Mouse (Mus musculus): ENCODE data around the gene Slc39a11. TPM values are rescaled to one million over a fixed set of nuclear protein-coding genes. Genes with fewer than 3 reads are reported as not detected.

Gene Slc39a11
- 0.04 and 0.08 TPM in 2 replicates for polyA plus RNA-seq (2012)

- Histone ChIP-seq H3K4me3 (replicated peaks) (peak within 1 kb of the TSS; percentile 91), H3K9me3 (ENCODE audit: control insufficient read depth, low read length) (no peaks in the 10 kb centered on the region), H3K27me3 (ENCODE audit: control insufficient read depth) (peaks cover 3% of the 10 kb centered on the region), H3K36me3 (ENCODE audit: control insufficient read depth) (peaks cover 37% of the 10 kb centered on the region), H3K4me1 (ENCODE audit: control insufficient read depth) (peaks cover 44% of the 10 kb centered on the region)
- TF ChIP-seq GATA1 (IDR thresholded peaks at IDR 0.05; ENCODE audit: low read length): no peak
- TF ChIP-seq TAL1 (IDR thresholded peaks at IDR 0.05; ENCODE audit: low read length): no peak
Observed at GRCm38 (mm10) chr11:113649353-113650210, at the start of gene Slc39a11. Slc39a11 (minus strand) TSS chr11:113650079.

GRCm38 (mm10) chr11:113699643-113700042 lies 49.8 kb upstream of the Slc39a11 start:
- H3K4me1 ChIP-seq (ENCODE audit: control insufficient read depth): no peaks in the 10 kb centered on the region; the same call in 1 of the 2 replicates
- TF ChIP-seq TAL1 (IDR thresholded peaks at IDR 0.05; ENCODE audit: low read length) (no peak), GATA1 (IDR thresholded peaks at IDR 0.05; ENCODE audit: low read length) (no peak)
- peaks cover 4% of the 10 kb centered on the region for H3K9me3 ChIP-seq (ENCODE audit: control insufficient read depth, low read length)
- peaks cover 20% of the 10 kb centered on the region for H3K36me3 ChIP-seq (ENCODE audit: control insufficient read depth)
- no peak overlapping the region for H3K4me3 ChIP-seq (replicated peaks)
- no peaks in the 10 kb centered on the region for H3K27me3 ChIP-seq (ENCODE audit: control insufficient read depth)

- Histone ChIP-seq H3K36me3 (ENCODE audit: control insufficient read depth) (peaks cover 34% of the 10 kb centered on the region), H3K27me3 (ENCODE audit: control insufficient read depth) (no peaks in the 10 kb centered on the region), H3K4me1 (ENCODE audit: control insufficient read depth) (no peaks in the 10 kb centered on the region; the same call in 1 of the 2 replicates), H3K4me3 (replicated peaks) (no peak overlapping the region), H3K9me3 (ENCODE audit: control insufficient read depth, low read length) (peaks cover 4% of the 10 kb centered on the region)
- TF ChIP-seq TAL1 (IDR thresholded peaks at IDR 0.05; ENCODE audit: low read length): no peak
- TF ChIP-seq GATA1 (IDR thresholded peaks at IDR 0.05; ENCODE audit: low read length): no peak
Observed at GRCm38 (mm10) chr11:113698013-113698545, 48.2 kb upstream of the Slc39a11 start.

GRCm38 (mm10) chr11:113697571-113697970 lies 47.7 kb upstream of the Slc39a11 start:
- TF ChIP-seq GATA1 (IDR thresholded peaks at IDR 0.05; ENCODE audit: low read length): no peak
- TF ChIP-seq TAL1 (IDR thresholded peaks at IDR 0.05; ENCODE audit: low read length): no peak
- Histone ChIP-seq H3K36me3 (ENCODE audit: control insufficient read depth) (peaks cover 39% of the 10 kb centered on the region), H3K27me3 (ENCODE audit: control insufficient read depth) (no peaks in the 10 kb centered on the region), H3K4me1 (ENCODE audit: control insufficient read depth) (no peaks in the 10 kb centered on the region; the same call in 1 of the 2 replicates), H3K4me3 (replicated peaks) (no peak overlapping the region), H3K9me3 (ENCODE audit: control insufficient read depth, low read length) (peaks cover 4% of the 10 kb centered on the region)

- Histone ChIP-seq H3K4me3 (replicated peaks) (no peak overlapping the region), H3K36me3 (ENCODE audit: control insufficient read depth) (peaks cover 87% of the 10 kb centered on the region), H3K27me3 (ENCODE audit: control insufficient read depth) (no peaks in the 10 kb centered on the region), H3K9me3 (ENCODE audit: control insufficient read depth, low read length) (peaks cover 1% of the 10 kb centered on the region), H3K4me1 (ENCODE audit: control insufficient read depth) (peaks cover 11% of the 10 kb centered on the region)
- TF ChIP-seq TAL1 (IDR thresholded peaks at IDR 0.05; ENCODE audit: low read length) (no peak), GATA1 (IDR thresholded peaks at IDR 0.05; ENCODE audit: low read length) (no peak)
Observed at GRCm38 (mm10) chr11:113691851-113692250, 42.0 kb upstream of the Slc39a11 start.

- H3K27me3 ChIP-seq (ENCODE audit: control insufficient read depth): no peaks in the 10 kb centered on the region
- no peaks in the 10 kb centered on the region; the same call in 1 of the 2 replicates for H3K9me3 ChIP-seq (ENCODE audit: control insufficient read depth, low read length)
- peaks cover 90% of the 10 kb centered on the region for H3K36me3 ChIP-seq (ENCODE audit: control insufficient read depth)
- H3K4me3 ChIP-seq (replicated peaks): no peak overlapping the region
- H3K4me1 ChIP-seq (ENCODE audit: control insufficient read depth): peaks cover 17% of the 10 kb centered on the region
- TF ChIP-seq TAL1 (IDR thresholded peaks at IDR 0.05; ENCODE audit: low read length): no peak
- TF ChIP-seq GATA1 (IDR thresholded peaks at IDR 0.05; ENCODE audit: low read length): no peak
Observed at GRCm38 (mm10) chr11:113691318-113691717, 41.4 kb upstream of the Slc39a11 start.

GRCm38 (mm10) chr11:113690506-113690905 lies 40.6 kb upstream of the Slc39a11 start:
- H3K27me3 ChIP-seq (ENCODE audit: control insufficient read depth): no peaks in the 10 kb centered on the region
- peaks cover 20% of the 10 kb centered on the region for H3K4me1 ChIP-seq (ENCODE audit: control insufficient read depth)
- H3K4me3 ChIP-seq (replicated peaks): no peak overlapping the region
- H3K9me3 ChIP-seq (ENCODE audit: control insufficient read depth, low read length): no peaks in the 10 kb centered on the region; the same call in 1 of the 2 replicates
- no peak for TF ChIP-seq GATA1 (IDR thresholded peaks at IDR 0.05; ENCODE audit: low read length)
- no peak for TF ChIP-seq TAL1 (IDR thresholded peaks at IDR 0.05; ENCODE audit: low read length)
- peaks cover 87% of the 10 kb centered on the region for H3K36me3 ChIP-seq (ENCODE audit: control insufficient read depth)

- peaks cover 58% of the 10 kb centered on the region for H3K36me3 ChIP-seq (ENCODE audit: control insufficient read depth)
- no peak overlapping the region for H3K4me3 ChIP-seq (replicated peaks)
- no peaks in the 10 kb centered on the region for H3K27me3 ChIP-seq (ENCODE audit: control insufficient read depth)
- TF ChIP-seq GATA1 (IDR thresholded peaks at IDR 0.05; ENCODE audit: low read length) (no peak), TAL1 (IDR thresholded peaks at IDR 0.05; ENCODE audit: low read length) (no peak)
- H3K4me1 ChIP-seq (ENCODE audit: control insufficient read depth): peaks cover 39% of the 10 kb centered on the region
- no peaks in the 10 kb centered on the region for H3K9me3 ChIP-seq (ENCODE audit: control insufficient read depth, low read length)
Observed at GRCm38 (mm10) chr11:113687031-113687430, 37.2 kb upstream of the Slc39a11 start.

GRCm38 (mm10) chr11:113684707-113685426 lies 35.0 kb upstream of the Slc39a11 start:
- peaks cover 51% of the 10 kb centered on the region for H3K4me1 ChIP-seq (ENCODE audit: control insufficient read depth)
- no peak for TF ChIP-seq TAL1 (IDR thresholded peaks at IDR 0.05; ENCODE audit: low read length)
- no peak for TF ChIP-seq GATA1 (IDR thresholded peaks at IDR 0.05; ENCODE audit: low read length)
- H3K36me3 ChIP-seq (ENCODE audit: control insufficient read depth): peaks cover 48% of the 10 kb centered on the region
- no peaks in the 10 kb centered on the region for H3K27me3 ChIP-seq (ENCODE audit: control insufficient read depth)
- peak overlapping the region; percentile 100 for H3K4me3 ChIP-seq (replicated peaks)
- no peaks in the 10 kb centered on the region for H3K9me3 ChIP-seq (ENCODE audit: control insufficient read depth, low read length)
